Mouse (Mus musculus): ENCODE measurements around the gene Gpcpd1.

- TF ChIP-seq CTCF (conservative IDR thresholded peaks at IDR 0.05; ENCODE audit: insufficient read depth, insufficient read length, low read depth, low read length) (no peak), POLR2A (IDR thresholded peaks at IDR 0.05; ENCODE audit: low read depth, low read length) (no peak)
Measured at GRCm38 (mm10) chr2:132592126-132592525, 4.6 kb upstream of the Gpcpd1 start.
